Mouse (Mus musculus) megakaryocyte progenitor cell, adult 5-6 weeks (primary cell): ENCODE results near the gene Igsf21. TPM values are rescaled to one million over a fixed set of nuclear protein-coding genes. Genes with fewer than 3 reads are reported as not detected.
A peak's percentile ranks its signal among the peaks of the same experiment; 100 is the strongest.

Source experiments
- ATAC-seq: replicated peaks from 2 replicates; pipeline ENCODE4 v1.8.0; 2016; ENCODE audit warnings: mild to moderate bottlenecking, moderate TSS enrichment, inconsistent platforms; ENCODE audit not compliant: poor library complexity
- total RNA-seq, 2 experiments: library from RNA; stranded (forward) in 1 of 2; stranded (reverse) in 1 of 2; fragments of 157-497, 149-512 nt in 1 of 2; fragments of 200-1000 nt in 1 of 2; gene quantifications; 2 replicates each; pipeline versions ENCODE4 v1.2.3 to v1.2.4; 2015 to 2017

Igsf21 gene
- total RNA-seq, 2 experiments from 2014 or later, result not detected

DNA sequence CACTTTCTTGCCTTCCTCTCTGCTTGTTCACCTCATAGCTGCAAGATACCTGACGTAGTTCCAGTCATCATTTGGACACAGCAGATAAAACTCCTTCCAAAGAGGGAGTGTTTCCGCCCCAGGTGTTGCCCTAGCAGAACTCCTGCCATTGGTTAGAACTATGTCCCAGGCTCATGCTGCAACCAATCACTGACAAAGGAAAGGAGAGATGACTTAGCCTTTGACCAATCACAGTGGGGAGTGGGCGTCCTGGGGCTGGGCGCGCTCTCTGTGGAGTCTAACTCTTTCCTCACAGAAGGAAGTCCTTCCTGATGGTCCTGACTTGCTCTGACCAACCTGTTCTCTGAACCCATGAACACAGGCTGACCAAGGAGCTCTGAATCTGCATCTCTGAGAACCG is 44.4 kb downstream of the Igsf21 start:
- ATAC-seq, result no peak

DNA sequence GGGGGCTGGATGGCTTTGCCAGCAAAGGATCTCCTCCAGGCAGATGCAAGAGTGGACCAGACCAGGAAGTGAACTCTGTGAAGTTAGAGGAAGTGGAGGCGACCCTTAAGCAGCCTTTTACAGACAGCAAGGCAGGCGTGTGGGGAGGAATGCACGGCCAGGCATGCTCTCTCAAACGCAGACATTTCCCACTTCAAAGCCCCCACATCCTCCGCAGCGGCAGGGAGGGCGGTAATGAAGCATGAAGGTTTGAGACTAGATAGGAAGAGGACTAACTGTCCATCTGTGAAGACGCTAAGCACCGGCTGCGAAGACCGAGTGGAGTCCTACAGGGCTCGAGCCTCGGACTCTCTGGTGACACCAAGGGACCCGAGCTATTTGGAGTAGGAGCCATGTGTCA is 46.3 kb downstream of the Igsf21 start:
- ATAC-seq, result no peak

- ATAC-seq, result no peak
Observed at GRCm38 (mm10) chr4:140196717-140197116, 49.9 kb downstream of the Igsf21 start.

DNA sequence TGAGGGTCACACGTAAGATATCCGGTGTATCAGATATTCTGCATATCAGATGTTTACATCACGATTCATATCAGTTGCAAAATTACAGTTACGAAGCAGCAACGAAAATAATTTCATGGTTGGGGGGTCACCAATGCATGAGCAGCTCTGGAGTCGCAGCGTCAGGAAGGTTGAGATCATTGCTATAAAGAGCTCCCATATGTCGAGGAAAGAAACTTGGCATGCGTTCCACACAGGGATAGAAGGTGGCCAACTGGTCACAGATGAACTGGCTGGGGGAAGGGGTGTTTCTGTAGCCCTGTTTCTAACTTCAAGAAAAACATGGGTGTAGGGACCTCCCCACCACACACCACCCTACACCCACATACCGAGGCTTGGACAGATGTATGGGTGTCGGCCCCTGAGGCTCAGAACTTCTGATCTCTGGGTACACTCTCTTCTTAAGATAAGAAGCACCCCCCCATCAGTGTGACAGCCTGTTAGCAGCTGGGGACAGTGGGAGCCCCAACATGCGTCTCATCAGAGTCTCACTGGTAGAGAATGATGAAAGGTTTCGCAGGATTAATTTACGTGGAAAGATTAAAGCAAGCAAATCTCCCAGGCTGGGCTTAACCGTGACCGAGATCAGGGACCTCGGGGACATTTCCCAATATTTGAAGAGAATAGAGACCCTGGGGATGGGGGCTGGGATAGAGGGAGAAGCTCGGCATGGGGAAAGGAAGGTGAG is 54.1 kb downstream of the Igsf21 start:
- ATAC-seq, result no peak

DNA sequence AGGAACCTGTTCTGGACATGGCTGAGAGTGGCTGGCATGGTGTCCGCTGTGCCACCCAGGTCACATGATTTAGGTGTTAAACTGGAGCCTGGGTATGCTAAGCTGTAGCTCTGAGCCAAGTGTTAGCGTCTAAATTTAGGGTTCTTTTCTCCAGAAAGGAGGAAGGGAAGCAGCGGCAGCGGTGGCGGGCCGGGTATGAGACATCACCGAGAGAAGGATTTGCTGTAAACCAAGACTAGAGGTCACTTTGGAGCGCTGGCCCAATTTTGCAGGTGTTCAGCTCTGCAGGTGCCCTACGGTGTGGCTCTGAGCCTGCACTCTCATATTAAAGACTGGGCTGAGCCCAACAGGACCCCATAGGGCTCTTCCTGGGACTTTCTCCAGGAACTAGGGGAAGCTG is 57.0 kb downstream of the Igsf21 start:
- ATAC-seq, result no peak

DNA sequence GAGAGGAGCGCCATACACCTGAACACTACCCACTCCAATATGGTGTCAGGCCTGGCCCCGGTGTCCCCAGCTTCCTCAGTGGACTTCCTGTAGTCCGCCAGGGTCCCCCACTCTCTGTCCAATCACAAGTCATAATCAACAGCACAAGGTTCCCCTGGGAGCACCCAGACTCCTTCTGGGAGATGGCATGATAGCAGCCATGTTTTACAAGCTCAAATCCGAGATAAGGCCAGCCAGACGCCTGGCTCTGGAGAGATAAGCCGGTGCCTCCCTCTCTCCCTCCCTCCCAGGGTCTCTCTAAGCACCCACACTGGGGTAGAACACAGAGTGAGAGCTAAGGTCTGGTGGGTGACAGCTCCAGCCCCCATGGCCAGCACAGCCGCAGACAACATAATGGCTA is 58.0 kb downstream of the Igsf21 start:
- ATAC-seq, result no peak

DNA sequence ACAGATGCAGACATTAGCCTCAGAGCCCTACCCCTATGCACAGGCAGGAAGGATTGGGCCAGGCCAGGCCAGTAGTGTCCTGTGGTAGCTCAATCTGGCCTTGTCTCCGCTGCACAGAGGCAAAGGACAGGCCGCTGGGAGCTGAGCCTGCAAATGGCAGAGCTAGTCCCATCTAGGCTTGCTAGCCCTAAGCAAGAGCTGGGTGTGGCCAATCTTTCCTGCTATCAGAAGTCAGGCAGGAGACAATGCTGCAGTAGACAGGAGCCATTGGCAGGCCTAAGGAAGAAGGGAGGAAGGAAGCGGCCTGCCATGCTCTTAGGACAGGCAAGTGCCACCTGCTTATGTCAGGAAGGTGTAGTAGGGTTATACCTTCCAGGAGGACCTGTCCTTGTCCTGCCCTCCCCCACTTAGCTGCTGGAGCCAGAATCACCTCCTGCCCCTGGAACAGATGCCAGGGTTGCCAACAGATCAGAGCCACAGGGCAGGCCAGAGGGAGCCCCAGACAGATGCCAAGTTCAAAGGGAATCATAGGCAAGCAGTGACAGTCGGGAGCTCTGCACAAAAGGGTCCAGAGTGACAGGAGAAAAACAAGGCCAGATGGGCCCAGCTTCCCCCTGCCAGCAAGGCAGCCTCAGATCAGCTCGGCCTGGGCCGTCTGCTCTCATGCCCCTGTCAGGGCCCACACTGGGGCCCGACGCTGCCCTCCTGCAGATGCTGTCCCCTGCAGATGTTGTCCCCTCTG is 59.0 kb downstream of the Igsf21 start:
- ATAC-seq, result no peak

DNA sequence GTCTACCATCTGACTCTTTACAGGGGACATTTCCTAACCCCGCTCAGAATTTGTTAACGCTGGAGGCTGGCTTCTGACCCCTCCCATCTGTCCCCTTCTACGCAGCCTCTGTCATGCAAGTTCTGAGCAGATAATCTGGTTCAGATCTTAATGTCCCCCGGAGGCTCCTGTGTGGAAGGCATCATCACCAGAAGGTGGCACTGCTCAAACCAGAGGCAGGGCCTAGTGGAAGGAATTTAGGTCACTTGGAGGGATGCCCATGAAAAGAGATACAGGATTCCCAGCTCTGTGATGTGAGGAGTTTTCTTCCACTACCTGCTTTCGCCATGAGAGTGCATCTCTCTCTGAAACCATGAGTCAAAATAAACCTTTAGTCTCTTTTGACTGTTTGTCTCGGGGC is 67.0 kb downstream of the Igsf21 start:
- no peak for ATAC-seq

DNA sequence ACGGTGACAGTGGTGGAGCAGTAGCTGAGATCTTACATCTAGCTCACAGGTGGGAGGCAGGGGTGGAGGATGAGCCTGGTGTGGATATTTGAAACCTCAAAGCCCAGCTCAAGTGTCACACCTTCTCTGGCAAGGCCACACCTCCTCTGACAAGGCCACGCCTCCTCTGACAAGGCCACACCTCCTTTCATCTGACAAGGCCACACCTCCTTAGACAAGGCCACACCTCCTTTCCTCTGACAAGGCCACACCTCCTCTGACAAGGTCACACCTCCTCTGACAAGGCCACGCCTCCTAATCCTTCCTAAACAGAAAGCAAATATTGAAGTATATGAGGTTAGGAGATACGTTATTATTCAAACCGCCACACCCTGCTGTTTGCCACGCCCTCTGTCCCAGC is 69.5 kb downstream of the Igsf21 start:
- ATAC-seq, result 0 out of 2 replicates have a peak, but pooled peaks have one; percentile 11

DNA sequence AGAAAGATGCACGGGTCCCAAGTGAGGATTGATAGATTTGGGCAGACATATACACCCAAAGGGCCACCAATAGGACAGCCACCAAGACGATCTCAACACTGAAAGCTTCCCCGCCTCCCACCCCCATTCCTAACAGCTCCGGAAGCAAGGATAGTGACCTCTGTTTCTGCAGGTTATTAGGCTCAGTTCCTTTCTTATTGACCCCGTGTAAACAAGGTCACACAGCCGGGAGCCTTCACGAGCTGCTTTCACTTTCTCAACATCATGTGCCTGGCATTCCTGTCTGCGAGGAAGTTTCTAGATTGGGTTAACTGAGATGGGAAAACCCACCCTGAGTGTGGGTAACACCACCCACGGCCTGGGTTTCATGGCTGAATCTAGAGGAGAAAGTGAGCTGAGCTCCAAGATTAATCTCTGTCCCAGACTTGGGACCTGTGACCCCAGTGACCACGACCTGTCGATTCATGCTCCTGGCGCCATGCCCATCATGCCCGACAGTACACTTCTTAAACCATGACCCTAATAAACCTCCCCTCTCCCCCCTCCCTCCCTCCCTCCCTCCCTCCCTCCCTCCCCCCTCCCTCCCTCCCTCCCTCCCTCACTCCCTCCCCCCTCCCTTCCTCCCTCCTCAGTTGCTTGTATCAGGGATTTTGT is 72.7 kb downstream of the Igsf21 start:
- no peak for ATAC-seq

DNA sequence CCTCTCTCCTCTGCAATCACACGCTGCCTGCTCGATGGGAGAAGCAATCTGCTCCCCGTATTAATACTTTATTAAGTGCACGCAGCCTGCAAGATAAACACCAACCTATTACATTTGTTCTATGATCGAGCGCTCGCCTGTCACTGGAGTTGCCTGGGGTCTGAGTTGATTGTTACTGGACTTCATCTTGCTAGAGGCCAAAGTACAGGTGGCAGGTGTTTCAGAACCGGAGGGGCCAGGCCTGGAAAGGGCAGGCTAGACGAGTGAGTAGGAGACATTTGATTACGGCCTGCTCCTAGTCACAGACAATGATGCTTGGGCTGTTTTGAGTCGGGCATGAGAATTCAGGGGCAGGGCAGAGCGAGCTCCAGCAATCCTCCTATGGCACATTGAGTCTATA is 73.5 kb downstream of the Igsf21 start:
- no peak for ATAC-seq

DNA sequence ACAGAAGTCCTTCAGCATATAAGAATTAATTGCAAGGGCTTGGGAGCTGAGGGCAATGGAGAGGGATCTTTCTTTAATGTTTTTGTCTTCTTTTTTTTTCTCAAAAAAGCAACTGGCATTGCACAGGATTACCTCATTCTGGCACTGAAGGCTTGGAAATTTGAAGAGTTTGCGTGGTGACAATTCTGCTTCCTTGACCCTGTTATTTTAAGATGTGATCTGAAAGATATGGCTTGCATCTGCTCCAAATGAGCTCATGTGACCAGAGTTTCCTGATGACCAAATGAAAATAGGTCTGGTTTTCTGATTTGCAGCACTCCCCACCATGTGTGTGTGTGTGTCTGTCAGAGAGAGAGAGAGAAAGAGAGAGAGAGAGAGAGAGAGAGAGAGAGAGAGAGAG is 74.7 kb downstream of the Igsf21 start:
- ATAC-seq, result no peak

- no peak for ATAC-seq
Observed at GRCm38 (mm10) chr4:140171189-140171588, 75.4 kb downstream of the Igsf21 start.

- ATAC-seq, result no peak
Observed at GRCm38 (mm10) chr4:140165851-140166250, 80.7 kb downstream of the Igsf21 start.

GRCm38 (mm10) chr4:140164662-140165061 is 81.9 kb downstream of the Igsf21 start:
- ATAC-seq, result no peak

DNA sequence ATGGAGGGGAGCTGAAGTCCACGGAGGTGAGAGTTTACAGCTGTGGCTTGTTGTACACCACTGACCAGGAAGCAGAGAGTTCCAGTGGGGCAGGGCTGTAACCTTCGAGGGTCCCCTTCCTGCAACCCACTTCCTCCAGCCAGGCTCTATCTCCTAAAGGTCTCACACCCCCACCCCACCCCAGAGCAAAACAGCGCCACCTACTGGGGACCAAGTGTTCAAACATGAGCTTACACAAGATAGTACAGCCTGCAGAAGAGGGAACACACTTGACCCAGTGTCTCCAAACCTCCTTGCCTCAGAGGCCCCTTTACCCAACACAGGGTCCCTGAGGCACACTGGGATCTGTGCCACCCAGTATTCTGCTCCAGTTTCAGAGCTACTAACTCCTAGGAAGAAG is 87.0 kb downstream of the Igsf21 start:
- no peak for ATAC-seq

- no peak for ATAC-seq
Observed at GRCm38 (mm10) chr4:140154899-140155463, 91.6 kb downstream of the Igsf21 start.

- ATAC-seq, result no peak
Observed at GRCm38 (mm10) chr4:140154484-140154883, 92.1 kb downstream of the Igsf21 start.

GRCm38 (mm10) chr4:140153711-140154114 is 92.9 kb downstream of the Igsf21 start:
- ATAC-seq, result no peak

DNA sequence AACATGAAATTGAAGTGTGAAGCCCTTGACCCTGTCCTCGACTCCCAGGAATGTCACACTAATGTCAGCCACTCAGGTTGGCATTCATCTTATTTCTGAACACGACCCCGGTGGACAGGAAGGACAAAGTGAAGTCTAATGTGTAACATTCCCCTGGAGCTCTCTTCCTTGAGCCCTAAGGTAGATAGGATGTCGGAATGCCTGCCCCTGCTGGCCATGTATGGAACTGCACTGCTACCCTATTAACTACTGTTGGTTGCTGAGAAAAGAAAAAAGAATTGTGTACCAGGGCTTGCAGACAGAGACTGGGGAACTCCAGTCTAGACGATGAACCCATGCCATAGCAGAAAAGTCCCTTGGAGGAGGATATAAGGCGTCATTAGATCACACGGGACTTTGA is 93.5 kb downstream of the Igsf21 start:
- peak; percentile 54 for ATAC-seq

DNA sequence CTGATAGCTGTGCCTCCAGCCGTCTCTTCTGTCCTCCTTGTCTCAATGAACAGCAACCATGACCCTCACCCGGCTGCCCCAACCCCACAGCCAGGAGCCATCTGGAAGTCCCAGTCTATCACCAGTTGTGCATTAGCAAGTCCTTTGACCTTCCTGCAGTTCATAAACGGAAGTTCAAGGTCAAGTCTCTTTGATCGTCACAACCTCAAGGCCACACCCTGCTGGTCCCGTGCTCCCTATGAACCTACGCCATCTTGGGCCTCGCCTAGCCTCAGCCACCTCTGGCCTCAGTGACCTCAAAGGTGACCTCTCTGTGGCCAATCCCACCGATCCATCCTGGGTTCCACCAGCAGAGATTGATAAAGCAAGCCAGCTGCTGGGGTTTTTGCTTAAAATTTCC is 96.9 kb downstream of the Igsf21 start:
- no peak for ATAC-seq
